Mouse (Mus musculus) hindlimb bud, embryonic 11.5 days (tissue): ENCODE measurements around the gene Mansc4.

Experiments
- DNase-seq: peaks from one replicate; pipeline ENCODE4 v3.0.0-alpha.2; 2012; ENCODE audit warnings: low read depth, low spot score; ENCODE audit errors: extremely low spot score

Gene Mansc4

GRCm38 (mm10) chr6:147030096-147030885 lies 56.5 kb downstream of the Mansc4 start:
- DNase-seq, result no peak

GRCm38 (mm10) chr6:147029591-147029990 lies 57.2 kb downstream of the Mansc4 start:
- no peak for DNase-seq

- DNase-seq, result no peak
Measured at GRCm38 (mm10) chr6:147028396-147028795, 58.4 kb downstream of the Mansc4 start.
